Mouse (Mus musculus) bone marrow, adult 2 months (tissue): Measurements from ENCODE around the gene Pin1.

Experiments used
- CTCF ChIP-seq: fragments of 200-500 bp; IDR thresholded peaks from 2 replicates; pipeline ENCODE4 v1.5.1; 2011; ENCODE audit warnings: low read length, control low read depth; ENCODE audit not compliant: control insufficient read depth, insufficient read depth
- POLR2A ChIP-seq: fragments of 200-500 bp; IDR thresholded peaks from 2 replicates; pipeline ENCODE4 v1.6.1; 2011; ENCODE audit warnings: low read depth, mild to moderate bottlenecking, control low read depth, low read length, borderline replicate concordance; ENCODE audit not compliant: control insufficient read depth

- TF ChIP-seq CTCF (no peak), POLR2A (no peak)
Observed at GRCm38 (mm10) chr9:20680378-20680958, 28.6 kb downstream of the Pin1 start.
